Mouse (Mus musculus) natural killer cell, adult 2 months (primary cell): Measurements from ENCODE around the gene Spryd3.
"Not testable (repeated sequence)": the region's sequence is repeated elsewhere in the genome, so short reads cannot be mapped to it uniquely, and the experiment has no call there.

Experiments used
- DNase-seq, 2 experiments: peaks; one replicate each; pipeline ENCODE4 v3.0.0; 2022; ENCODE audit warnings: low spot score in 2 of 2

Gene Spryd3

GRCm38 (mm10) chr15:102136129-102136758 is at the start of gene Spryd3:
TSS of gene Spryd3 (minus strand) at chr15:102136234.
- DNase-seq = peak; percentile 98

DNA sequence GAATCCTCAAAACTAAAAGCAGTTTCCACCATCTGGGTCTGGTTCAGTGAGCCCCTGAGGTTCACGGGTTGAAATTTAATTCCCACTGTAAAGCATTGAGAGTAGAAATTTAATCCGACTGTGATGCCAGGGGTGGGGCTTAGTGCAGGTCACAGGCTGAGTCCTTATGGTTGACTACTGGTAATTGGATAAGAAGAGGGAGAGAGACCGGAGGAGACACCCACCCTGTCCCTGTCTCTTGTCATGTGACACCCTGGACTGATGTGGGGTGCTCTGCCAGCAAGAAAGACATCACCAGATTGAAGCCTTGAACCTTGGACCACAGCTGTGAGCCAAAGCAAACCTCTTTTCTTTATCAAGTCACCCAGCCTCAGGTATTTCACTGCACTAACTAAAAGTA is 47.0 kb upstream of the Spryd3 start:
- no peak for DNase-seq

DNA sequence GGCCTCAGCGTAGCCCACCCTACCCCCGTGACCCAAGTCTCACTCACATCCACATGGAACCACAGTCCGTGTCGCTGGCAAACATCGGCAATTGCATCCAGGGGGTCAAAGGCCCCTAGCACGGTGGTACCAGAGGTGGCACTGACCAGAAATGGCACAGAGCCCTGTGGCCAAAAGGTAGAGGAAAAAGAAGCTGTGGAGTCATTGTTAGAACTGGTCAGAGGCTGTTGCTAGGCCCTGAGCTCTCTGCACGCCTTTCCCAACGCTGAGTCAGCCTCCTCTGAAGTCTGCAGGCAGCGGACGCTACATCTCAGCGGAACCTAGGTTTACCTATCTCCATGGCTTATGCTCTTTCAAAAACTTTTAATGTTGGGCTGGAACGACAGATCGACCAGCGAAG is 43.9 kb upstream of the Spryd3 start:
- DNase-seq = no peak

- DNase-seq = no peak
Observed at GRCm38 (mm10) chr15:102179106-102179505, 43.1 kb upstream of the Spryd3 start.

DNA sequence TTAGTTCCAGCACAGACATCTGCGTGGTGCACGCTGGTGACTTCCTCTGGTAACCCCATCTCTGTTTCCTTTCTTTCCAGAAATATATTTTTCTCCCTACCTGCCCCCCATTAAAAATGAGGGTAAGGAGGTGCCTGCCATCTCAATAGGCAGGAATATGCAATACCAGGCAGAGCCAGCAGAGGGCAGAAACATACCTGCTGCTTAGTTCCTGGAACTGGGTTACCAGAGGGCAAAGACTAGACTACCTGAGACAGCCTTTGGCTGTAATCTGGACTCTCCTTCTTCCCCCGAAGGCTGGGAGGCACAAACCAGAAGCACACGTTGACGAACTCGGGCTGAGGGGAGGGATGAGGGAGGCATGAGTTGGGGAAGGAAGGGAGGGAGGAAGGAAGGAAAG is 42.2 kb upstream of the Spryd3 start:
- DNase-seq = peak; percentile 79 to 81

GRCm38 (mm10) chr15:102177417-102177816 is 41.4 kb upstream of the Spryd3 start:
- no peak for DNase-seq

GRCm38 (mm10) chr15:102176571-102177316 is 40.7 kb upstream of the Spryd3 start:
- no peak for DNase-seq

DNA sequence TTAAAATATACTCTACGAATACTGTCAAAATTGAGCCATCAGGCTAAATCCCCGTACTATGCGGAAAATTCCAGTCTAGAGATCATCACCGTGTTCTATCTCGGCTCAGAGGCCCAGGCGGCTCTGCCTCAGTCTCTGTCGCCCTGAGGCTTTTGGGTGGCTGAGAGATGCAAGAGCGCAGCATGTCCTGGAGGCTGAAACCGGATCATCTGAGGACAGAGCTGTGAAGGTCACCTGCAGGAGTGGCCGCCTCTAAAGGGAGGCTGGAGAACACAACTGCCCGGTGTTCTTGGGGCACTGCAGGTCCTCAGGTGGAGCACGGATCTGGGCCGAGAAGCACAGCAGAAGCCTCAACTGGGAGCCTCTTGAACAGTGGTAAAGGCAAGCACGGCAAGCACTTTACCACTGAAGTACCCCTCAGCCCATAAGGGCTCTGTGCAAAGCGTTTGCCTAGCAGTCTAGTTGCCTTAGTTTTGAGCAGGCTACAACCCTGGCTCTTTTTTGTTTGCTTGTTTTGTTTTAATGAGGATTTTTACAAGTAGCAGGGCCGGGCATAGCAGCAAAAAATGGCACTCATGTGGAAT is 39.8 kb upstream of the Spryd3 start:
- DNase-seq = no peak

DNA sequence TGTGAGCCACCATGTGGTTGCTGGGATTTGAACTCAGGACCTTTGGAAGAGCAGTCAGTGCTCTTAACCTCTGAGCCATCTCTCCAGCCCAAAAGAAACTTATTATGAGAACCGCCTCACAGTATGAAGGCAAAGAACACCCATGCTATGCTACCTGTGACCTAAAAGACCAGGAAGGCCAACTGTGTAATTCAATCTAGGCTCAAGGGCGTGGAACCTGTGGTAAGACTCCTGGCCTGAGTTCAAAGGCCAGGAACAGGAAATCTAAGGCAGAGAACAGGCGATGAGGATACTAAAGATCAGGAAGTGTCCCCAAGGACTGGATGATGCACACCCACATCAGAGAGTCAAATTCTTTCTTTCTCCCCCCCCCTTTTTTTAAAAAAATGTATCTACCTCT is 37.5 kb upstream of the Spryd3 start:
- DNase-seq = no peak

GRCm38 (mm10) chr15:102169064-102169463 is 33.0 kb upstream of the Spryd3 start:
- no peak for DNase-seq

GRCm38 (mm10) chr15:102167620-102168021 is 31.6 kb upstream of the Spryd3 start:
- DNase-seq = no peak

DNA sequence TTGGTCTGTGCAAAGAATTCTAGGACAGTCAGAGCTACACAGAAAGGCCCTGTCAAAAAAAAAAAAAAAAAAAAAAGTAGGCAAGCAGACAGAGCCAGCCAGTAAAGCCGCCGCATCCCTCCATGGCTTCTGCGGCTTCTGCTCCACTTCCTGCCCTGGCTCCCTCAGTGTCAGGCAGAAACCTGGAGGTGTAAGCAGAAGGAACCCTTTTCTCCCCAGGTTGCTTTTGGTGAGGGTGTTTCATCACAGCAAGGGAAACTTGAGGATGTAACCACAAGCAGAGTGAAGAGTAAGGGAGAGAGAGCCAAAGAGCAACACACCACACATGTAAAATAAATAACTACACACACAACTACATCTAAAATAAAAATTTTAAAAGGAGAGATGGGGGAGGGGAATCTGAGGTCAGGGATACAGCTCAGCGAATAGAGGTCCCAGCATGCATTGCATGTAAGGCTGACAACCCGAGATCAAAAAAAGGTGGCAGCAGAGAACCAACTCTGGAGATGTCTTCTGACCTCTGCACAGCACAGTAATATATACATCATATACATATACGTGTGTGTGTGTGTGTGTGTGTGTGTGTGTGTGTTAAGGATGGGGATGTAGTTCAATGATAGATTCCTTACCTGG is 29.6 kb upstream of the Spryd3 start:
- DNase-seq = no peak

DNA sequence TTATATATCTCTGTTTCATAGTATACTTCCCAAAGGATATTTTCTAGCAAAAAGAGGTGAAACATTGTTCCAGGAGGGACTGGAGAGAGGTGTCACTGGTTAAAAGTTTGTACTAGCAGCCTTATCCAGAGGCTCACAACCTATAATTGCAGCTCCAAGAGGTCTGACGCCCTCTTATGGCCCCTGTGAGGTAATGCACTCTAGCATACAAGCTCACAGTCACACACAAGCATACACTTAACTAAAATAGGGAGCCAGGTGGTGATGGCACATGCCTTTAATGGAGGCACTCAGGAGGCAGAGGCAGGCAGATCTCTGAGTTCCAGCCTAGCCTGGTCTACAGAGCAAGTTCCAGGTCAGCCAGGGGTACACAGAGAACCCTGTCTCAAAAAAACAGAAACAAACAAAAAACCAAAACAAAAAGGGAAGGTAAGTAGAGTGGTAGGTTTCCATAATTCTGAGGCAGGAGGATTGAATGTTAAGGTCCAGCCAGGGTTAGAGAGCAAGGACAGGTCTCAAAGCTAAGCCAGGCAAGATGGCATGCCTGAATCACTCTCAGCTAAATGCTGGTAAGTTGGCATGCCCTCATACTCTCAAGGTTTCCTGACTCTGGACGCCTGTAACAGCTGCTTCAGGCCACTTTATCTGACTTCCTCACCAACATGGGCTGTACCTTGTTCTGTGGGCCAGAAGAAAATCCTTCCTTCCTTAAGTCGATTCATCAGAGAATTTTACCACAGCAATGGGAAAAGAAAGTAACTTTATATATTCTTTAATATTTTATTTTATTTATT is 28.1 kb upstream of the Spryd3 start:
- no peak for DNase-seq

DNA sequence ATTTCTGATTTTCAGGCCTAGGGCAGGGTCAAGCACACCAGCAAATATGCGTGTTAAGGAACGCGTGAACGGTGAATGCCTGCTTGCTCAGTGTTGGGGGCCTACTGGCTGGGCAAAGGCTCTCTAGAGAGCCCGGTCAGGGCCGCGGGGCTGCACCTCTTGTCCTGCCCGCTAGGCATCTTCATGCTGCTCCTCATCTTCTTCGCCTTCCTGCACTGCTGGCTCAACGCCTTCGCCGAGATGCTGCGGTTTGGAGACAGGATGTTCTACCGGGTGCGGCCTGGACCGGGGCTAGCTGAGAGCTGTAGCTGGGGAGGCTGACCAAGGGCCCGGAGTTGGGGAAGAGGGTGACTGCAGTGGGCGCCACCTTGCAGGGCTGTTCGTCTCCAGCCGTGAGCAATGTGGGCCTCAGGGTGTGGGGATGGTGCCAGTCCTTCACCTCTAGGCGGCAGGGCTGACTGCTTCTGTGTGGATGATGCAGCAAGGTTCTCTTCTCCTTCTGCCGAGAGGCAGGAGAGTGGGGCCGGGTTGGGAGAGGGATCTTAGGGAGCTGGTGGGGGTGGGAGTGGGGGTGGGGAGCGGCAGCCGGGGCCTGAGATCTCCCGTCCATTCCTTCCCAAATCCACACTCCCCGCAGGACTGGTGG is 24.5 kb upstream of the Spryd3 start:
- peak; percentile 25 to 53 for DNase-seq

GRCm38 (mm10) chr15:102156836-102157235 is 20.8 kb upstream of the Spryd3 start:
- no peak for DNase-seq

DNA sequence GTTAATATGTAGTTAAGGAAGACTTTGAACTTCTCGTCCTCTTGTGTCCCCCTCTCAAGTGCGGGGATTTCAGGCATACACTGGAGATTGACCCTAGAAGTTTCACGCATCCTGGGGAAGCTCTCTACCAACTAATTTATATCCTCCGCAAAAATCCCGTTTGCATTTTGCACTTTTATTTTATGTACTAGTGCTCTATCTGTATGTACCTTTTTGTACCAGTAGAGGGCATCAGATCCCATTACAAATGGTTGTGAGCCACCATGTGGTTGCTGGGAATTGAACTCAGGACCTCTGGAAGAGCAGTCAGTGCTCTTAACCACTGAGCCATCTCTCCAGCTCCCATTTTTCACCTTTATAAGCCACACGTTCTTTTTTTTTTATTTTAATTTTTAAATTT is 19.0 kb upstream of the Spryd3 start:
- not testable (repeated sequence) for DNase-seq

DNA sequence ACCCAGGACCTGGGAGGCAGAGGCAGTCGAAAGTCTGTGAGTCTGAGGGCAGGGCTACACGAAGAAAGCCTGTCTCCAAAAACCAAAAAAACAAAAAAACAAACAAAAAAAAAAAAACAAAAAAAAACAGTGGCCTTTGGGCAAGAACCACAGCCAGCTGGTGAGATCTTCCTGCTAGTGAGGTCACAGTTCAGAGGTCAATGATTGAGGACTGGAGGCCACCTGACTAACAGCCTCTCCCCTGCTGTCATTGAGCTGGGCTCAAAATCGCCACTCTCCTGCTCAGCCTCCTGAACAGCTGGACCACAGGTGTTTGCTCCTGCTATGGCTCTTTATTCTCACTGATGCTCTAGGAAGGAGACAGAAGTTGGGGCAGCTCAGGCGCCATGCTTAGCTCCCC is 16.6 kb upstream of the Spryd3 start:
- DNase-seq = peak in 1 of 2 experiments; percentile 36

- DNase-seq = peak; percentile 73 to 89
Observed at GRCm38 (mm10) chr15:102150301-102151135, 14.5 kb upstream of the Spryd3 start, which contains the start of gene Soat2. TSS of gene Soat2 (plus strand) at chr15:102150526.

- DNase-seq = no peak
Observed at GRCm38 (mm10) chr15:102149561-102149960, 13.5 kb upstream of the Spryd3 start.

GRCm38 (mm10) chr15:102147674-102148402 is 11.8 kb upstream of the Spryd3 start:
- DNase-seq = peak; percentile 59 to 69
